Mouse (Mus musculus) bone marrow macrophage, adult 2 months (primary cell): ENCODE results near the gene Nol8.

Source experiments
- CTCF ChIP-seq: IDR thresholded peaks from 2 replicates; pipeline ENCODE4 v1.5.1; 2012; ENCODE audit warnings: low read depth, mild to moderate bottlenecking, low read length, moderate library complexity
- POLR2A ChIP-seq: IDR thresholded peaks from 2 replicates; pipeline ENCODE4 v1.6.1; 2012; ENCODE audit warnings: mild to moderate bottlenecking, low read depth, low read length, borderline replicate concordance

- no peak for TF ChIP-seq POLR2A
- no peak for TF ChIP-seq CTCF
Observed at GRCm38 (mm10) chr13:49712047-49712721, 59.3 kb downstream of the Nol8 start.
